Comparison of ENCODE assay signal across 9 mouse cellular contexts in the genomic region with DNA sequence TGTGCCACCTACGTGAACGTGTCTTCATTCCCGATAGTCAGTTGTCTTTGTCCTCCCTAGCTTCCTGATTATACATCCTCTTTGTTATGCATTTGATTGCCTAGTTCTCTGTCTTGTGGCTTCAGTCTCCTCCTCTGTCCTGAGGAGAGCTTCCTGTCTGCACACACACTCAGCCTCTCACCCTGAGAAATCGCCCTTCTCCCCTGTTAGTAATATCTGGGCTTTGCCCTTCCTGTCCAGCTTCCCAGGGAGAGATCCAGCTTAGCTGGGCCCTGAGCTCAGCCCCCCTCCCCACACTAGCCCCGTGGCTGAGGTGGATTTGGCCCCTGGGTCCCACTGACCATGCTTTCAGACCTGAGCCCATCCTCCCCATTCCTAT.
DNase-seq lines count a peak whose midpoint lies in the region; ATAC-seq lines count a peak whose summit lies in the region.
"Had no signal": no experiment of that assay in that cellular context is flagged by ENCODE, and none has a peak within 500 bp of the region (broad histone marks: within the 10 kb centered on the region; RNA-seq: fewer than 3 reads in every experiment).

No protein-coding gene starts in this region.

- 0 out of 2 replicates have a peak overlapping the region, but pooled peaks have one; percentile 0 for H3K4me2 ChIP-seq in heart, embryonic 15.5 days
- no peak overlapping the region for H3K4me2 ChIP-seq in forebrain, embryonic 15.5 days (replicated peaks)

- H3K4me3 ChIP-seq in heart, embryonic 15.5 days: no peak overlapping the region
- H3K4me3 ChIP-seq in forebrain, embryonic 15.5 days: no peak overlapping the region
- no peak overlapping the region for H3K4me3 ChIP-seq in midbrain, embryonic 10.5 days

- H3K27me3 ChIP-seq in heart, embryonic 15.5 days: no peaks in the 10 kb centered on the region
- H3K27me3 ChIP-seq in forebrain, embryonic 15.5 days: no peaks in the 10 kb centered on the region
- H3K27me3 ChIP-seq in midbrain, embryonic 10.5 days (ENCODE audit: low read depth, poor library complexity, severe bottlenecking): no peaks in the 10 kb centered on the region

- DNase-seq in heart, postnatal 10 days: no peak
- peak; percentile 35 for DNase-seq in ES-CJ7 (ENCODE audit: low read depth, low spot score)
- no peak for DNase-seq in midbrain, embryonic 10.5 days (ENCODE audit: low spot score)
- no peak for DNase-seq in retina, postnatal 1 day
- DNase-seq in layer of hippocampus, adult 18-20 months (ENCODE audit: low spot score in 2 of 2): no peak
- no peak for DNase-seq in gastrocnemius, postnatal 25 days
- DNase-seq: kidney, adult 18-20 months had no signal

- 33% methylated on average over 5 of the region's 5 CpGs for WGBS in heart, embryonic 15.5 days
- 15% methylated on average over 5 of the region's 5 CpGs for WGBS in forebrain, embryonic 15.5 days
- WGBS in midbrain, embryonic 10.5 days: 16% methylated on average over 5 of the region's 5 CpGs

- H3K9ac ChIP-seq in heart, embryonic 15.5 days: no peak overlapping the region
- no peak overlapping the region for H3K9ac ChIP-seq in forebrain, embryonic 15.5 days (replicated peaks)

- ATAC-seq in heart, embryonic 15.5 days (replicated peaks; ENCODE audit: insufficient number of reproducible peaks, insufficient read depth, low FRiP score, low read depth): peak; percentile 58; the same call in 1 of the 2 replicates
- ATAC-seq in forebrain, embryonic 15.5 days (replicated peaks): peak; percentile 39; the same call in 1 of the 2 replicates

- no peaks in the 10 kb centered on the region for H3K9me3 ChIP-seq in heart, embryonic 15.5 days (replicated peaks)
- H3K9me3 ChIP-seq in forebrain, embryonic 15.5 days: no peaks in the 10 kb centered on the region
- H3K9me3 ChIP-seq in midbrain, embryonic 10.5 days (replicated peaks): no peaks in the 10 kb centered on the region

- intact Hi-C loops in heart, postnatal 10 days (cut with DNase I): no loop called here

- H3K4me1 ChIP-seq in heart, embryonic 15.5 days (replicated peaks): peaks cover 22% of the 10 kb centered on the region
- peaks cover 29% of the 10 kb centered on the region for H3K4me1 ChIP-seq in forebrain, embryonic 15.5 days
- peaks cover 26% of the 10 kb centered on the region for H3K4me1 ChIP-seq in midbrain, embryonic 10.5 days

- H3K36me3 ChIP-seq in heart, embryonic 15.5 days: peaks cover 8% of the 10 kb centered on the region
- no peaks in the 10 kb centered on the region for H3K36me3 ChIP-seq in forebrain, embryonic 15.5 days
- H3K36me3 ChIP-seq in midbrain, embryonic 10.5 days: peaks cover 9% of the 10 kb centered on the region

- peak overlapping the region; percentile 73 for H3K27ac ChIP-seq in heart, embryonic 15.5 days
- H3K27ac ChIP-seq in forebrain, embryonic 15.5 days (replicated peaks): peak overlapping the region; percentile 64
- H3K27ac ChIP-seq in midbrain, embryonic 10.5 days (replicated peaks): peak overlapping the region; percentile 61
